Mouse (Mus musculus) right cerebral cortex, adult 18-20 months (tissue): ENCODE data around the gene Dmrtb1.
A peak's percentile ranks its signal among the peaks of the same experiment; 100 is the strongest.

ENCODE experiments used
- DNase-seq: peaks from one replicate; pipeline ENCODE4 v3.0.0; 2022; ENCODE audit warnings: mixed read lengths

The Dmrtb1 gene

DNA sequence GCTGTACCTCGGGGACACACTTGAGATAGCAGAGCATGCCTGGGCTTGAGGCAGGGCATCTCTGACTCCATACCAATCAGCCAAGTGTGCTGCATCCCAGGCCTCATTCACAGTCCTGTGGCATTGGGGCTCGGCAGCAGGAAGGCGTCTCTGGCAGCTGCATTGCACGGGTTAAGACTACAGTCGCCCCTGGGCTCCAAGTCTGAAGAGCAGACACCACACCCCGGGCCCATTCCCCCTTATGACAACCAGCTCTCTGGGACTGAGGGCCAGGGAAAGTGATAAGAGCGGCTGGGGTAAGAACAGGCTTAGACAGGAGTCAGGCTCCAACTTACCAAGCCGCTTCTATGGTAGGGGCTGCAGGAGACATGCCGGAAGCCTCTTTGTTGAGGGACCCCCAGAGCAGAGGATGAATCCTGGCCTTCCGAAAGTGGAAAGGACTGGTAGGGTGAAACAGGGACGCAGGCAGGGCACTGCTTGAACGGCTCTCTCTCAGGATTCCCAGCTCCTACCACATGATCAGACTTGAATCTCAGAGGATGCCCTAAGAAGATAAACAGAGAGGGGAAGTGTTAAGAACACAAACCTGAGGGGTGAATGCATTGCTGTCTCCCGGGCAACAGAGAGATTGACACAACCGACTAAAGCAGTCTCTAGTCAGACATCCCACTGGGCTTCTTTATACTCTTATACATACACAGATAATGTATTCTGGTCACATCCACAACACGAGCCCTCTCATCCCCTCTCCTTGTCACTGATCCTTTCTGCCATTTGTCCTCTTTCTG, 3.5 kb downstream of the Dmrtb1 start:
- no peak for DNase-seq

DNA sequence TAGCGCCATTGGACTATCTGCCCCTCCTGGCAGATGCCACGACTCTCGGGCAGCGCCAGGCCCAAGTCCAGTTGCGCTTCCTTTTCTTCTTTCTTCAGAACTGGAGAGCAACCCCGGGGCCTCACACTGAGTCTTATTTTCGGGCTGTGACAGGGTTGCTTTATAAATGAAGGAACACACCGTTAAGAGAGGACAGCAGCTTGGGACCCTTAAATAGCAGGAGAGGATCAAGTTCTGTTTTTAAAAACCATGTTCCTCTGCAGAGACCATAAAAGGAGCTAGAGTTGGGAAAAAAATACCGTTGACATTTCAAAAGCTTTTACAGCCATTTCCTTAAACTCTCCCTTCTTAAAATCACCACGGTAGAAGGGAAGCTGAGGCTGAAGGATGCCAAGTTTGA, 8.4 kb downstream of the Dmrtb1 start:
- DNase-seq, result no peak

DNA sequence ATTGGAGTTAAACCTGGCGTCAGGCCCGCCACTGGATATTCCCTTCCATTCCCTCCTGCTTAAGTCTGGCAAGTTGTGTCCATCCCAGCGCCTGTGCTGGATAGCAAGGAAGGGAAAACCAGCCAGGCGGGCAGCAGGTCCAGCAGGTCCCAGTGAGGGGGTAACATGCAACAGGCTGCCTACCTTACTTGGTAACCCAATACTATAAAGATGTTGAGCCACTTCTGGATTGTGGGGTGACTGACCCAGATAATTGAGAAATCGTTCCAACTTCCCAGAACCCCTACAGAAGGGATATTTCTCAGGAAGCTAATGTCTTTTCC, 9.7 kb downstream of the Dmrtb1 start:
- DNase-seq, result no peak

DNA sequence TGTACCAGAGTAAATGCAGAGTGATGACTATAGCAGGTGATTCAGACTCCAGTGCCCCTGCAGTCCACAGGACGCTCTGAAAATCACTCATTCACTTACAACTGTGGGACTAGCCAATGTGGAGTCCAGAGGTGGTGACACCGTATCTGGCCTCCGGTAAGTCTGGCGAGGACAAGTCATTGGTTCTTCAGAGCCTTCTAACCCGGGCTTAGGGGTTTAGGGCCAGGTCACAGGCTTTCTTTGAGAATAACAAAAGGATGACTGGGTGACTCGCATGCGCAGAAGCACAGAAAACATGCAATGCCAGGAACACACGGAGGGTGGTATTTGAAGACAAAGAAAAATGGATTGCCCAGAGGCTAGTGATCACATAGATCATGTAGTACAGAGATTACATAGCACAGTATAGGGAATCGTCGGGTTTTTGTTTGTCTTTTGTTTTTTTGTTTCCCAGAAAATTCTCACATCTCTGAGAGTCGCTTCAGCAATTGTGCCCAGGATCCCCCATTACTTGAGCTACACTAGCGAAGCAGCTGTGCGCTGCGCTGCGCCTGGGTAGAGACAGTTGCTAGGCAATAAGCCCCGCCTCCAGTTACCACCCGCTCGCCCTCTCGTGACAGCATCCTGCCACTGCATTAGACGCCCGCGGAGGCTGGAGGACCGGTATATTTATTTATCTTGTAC, 10.2 kb downstream of the Dmrtb1 start:
- DNase-seq, result peak; percentile 84

DNA sequence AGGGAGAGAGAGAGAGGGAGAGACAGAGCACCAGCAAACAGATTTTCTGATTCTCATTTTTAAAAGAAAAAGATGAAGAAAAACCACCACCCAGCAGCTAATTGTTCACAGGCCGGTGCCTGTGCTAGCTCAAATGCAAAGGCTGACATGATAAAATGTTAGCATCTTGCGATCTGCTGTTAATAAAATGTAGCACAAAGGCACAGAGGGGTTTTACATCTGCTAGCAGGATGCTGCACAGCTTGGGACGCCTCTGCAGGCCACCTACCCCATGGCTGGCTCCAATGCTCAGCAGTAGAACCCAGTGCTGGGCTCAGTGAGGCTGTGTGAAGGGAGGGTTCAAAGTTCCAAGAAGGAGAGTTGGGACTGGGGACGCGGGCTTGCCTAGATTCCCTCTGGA, 13.3 kb downstream of the Dmrtb1 start:
- DNase-seq, result no peak

DNA sequence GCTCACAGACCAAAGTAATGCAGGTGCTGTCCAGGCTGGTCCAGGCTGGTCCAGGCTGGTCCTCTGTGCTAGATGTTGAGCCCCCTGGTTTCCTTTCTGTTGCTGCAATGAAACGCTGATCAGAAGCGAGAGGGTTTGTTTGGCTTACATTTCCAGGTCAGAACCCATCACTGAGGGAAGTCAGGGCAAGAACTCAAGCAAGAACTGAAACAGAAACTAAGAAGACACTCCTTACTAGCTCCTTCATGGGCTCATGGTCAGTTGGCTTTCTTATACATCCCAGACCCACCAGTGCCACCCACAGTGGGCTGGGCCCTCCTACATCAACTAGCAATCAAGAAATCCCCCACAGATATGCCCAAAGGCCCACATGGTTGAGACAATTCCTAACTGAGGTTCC, 15.5 kb downstream of the Dmrtb1 start:
- DNase-seq, result no peak

DNA sequence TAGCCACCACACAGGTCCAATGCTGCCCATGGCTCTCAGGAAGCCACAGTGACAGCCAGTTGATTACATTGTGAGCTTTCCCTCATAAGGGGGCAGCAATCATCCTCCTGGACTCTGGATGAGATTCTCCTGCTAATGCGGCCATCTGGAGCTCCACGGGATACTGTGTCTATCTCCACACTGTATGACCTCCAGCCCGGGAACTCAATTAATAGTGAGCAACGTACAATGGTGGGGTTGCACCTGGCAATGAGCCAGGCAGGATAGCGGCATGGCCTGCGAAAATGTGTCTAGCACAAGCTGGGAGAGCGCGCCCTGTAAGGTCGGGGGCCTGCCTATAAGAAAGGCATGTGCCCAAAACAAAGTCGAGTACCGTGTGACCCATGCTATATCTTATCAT, 23.4 kb downstream of the Dmrtb1 start:
- no peak for DNase-seq

DNA sequence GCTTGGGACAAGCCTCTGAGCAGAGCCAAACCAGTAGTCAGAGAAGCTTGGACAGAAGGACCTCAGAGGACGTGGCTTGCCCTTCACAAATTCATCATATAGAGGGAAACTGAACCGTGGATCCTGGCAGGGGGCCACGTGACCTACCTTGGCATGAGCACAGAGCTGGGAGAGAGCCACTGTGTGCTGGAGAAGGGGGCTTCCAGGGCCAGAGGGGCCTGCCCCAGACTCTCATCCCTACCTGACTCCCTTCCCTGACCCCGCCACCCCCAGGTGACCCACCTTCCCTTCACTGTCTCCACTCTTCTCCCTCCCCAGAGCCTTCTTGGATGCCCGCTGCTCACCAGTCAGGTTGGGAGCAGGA, 30.8 kb downstream of the Dmrtb1 start:
- no peak for DNase-seq

DNA sequence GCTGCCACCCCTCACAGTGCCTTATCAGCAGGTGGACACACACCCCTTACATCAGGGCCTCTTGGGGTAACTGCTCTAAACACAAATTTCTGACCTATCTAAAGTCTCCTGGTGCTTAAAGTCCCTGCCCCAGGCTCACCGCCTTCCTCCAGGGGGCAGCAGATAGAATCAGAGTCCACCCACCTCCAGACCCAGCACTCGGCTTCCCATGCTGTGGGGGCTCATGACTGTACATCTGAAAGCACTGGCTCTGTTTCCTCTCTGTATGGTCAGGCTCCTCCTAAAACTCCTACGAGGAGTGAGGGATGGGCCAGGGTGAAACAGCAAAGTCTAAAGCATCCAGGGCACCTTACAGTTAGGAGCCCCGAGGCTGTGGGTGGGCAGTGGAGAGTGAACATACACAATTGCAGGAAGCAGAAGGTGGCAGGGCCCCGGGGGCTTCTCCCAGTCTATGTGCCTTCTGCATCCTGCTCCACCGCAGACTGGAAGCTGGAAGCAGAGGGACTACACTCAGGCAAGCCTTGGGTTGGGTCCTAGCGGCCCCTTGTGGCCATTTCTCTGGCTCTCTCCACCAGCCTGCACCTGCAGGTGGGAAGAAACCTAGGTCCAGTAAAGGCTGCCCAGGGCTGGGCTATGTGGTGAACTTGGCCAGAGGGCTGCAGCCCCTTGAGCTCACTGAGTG, 31.3 kb downstream of the Dmrtb1 start:
- DNase-seq, result peak; percentile 81

DNA sequence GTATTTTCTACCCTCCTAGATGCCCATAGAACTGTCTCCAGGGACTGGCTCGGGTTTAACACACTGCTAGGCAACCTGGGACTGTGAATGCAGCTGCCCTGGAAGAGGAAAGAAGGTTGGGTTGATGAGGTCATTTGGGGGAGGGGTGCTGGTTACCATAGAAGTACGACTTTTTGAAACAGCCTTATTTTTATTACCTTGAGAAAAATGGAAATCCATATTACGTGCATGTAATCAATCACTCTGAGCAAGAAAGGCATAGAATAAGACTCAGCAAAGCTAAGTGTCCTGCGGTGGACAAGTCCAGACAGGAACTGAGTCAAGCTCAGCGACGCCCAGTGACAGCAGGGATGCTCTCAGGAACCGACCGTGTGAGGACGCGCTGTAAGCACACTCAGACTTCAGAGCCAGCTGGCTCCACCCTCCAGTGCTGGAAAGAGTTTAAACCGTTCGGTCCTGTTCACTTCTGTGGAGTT, 33.0 kb downstream of the Dmrtb1 start:
- DNase-seq, result no peak

DNA sequence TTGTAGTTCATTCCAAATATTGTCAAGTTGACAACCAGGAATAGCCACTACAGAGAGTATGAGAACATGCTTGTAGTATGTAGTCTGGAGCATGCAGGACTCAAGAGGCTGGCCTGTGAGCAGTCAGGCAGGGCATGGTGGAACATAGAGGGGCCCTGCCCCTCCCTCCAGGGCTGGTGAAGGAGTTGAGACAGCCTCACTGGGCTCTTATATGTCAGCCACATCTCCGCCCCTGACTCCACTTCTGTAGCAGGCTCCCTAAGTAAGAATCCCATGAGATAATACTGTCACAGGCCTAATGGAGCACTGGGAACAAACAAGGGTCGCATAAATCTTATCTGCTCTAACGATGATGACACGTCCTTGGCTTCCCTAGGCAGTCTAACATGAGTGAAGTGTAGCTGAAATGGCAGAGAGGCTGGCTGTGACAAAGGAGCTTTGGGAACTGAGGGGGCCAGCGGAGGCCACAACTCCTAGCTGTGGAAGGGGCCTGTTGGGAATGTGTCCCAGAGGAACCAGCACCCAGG, 35.0 kb downstream of the Dmrtb1 start:
- no peak for DNase-seq

DNA sequence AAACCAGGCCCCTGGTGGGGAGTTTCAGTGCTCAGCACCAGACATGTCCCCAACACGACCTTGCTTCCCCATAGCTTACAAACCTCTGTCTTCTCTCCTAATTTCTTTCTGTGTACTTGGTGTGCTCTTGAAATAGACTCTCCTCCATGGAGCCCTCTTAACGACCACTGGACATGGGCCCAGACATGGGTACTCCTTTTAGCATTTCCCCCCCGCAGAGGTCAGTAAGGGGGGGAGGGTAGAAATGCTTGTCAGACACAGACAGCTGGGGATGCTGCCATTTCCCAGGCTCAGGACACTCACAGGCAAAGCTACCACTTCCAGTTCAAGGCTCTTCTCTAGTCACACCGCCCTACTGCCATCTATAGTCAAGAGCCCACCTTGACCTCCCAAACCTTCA, 42.4 kb downstream of the Dmrtb1 start:
- no peak for DNase-seq

DNA sequence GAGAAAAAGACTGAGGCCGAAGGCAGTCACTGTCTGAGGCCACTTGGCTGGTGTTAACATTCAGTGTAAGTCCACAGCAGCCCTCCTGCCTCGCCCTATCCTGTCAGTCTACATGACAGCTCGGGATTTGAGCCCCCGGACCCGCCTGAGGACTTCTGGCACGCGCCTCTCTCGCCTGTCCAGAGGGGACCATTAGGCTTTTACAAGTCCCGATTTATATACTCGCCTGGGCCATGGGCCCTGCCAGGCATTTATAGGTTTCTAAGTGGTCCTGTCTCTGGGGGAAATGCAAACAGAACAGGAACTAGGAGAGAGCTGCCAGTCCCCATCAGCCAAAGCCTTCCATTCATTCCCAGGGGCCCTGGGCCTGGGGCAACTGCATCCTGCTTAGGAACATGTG, 45.7 kb downstream of the Dmrtb1 start:
- DNase-seq, result no peak

DNA sequence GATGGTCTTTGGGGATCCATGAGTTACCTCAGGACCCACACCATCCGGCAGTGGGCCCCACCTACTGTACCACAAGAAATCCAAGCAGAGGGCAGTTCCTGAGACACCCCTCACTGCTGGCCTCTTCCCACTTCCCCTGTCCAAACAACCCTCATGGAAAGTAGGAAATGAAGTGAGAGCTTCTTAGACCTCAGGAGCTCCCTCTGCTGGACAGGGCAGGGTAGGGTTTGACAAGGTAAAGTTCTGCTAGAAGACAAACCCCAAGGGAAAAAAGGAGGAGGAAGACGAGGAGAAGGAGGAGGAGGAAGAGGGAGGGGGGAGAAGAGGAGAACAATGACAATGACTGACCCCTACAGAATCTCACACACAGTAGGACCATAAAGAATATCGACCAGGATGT, 46.4 kb downstream of the Dmrtb1 start:
- no peak for DNase-seq

DNA sequence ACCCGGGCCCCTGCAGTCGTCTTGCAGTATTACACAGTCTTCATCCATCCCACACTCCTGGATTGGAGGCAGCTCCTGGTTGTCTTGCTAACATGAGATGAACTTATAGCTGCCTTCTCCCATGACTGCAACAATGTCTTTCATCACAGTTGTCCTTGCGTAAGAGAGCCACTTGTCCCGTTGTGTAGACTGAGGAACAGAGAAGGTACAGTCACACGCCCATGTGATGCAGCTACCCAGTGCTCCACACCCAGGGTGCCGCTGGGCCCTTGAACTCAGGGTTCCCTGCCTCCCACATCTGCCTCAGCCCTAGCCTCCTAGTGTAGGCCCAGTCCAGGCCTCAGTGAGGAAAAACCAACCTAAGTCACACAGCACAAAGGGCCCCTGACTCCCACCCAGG, 47.9 kb downstream of the Dmrtb1 start:
- no peak for DNase-seq

DNA sequence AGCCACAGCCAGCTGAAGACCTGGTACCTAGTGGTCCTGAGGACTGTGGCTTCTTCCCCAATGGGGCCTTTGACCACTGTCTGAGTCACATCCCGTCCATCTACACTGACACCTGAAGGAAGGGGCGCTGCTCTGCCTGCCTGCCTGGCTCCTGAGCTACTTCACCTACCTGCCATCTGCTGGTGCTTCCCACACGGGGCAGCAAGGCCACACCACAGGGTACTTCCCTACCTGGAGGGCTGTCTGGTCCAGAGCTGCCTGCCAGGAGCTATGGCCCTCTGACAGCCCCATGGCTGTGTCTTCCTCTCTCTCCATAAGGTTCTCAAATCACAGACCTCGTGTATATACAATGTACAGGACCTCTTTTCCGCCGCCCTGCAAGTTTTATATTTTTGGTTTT, 49.4 kb downstream of the Dmrtb1 start:
- no peak for DNase-seq

DNA sequence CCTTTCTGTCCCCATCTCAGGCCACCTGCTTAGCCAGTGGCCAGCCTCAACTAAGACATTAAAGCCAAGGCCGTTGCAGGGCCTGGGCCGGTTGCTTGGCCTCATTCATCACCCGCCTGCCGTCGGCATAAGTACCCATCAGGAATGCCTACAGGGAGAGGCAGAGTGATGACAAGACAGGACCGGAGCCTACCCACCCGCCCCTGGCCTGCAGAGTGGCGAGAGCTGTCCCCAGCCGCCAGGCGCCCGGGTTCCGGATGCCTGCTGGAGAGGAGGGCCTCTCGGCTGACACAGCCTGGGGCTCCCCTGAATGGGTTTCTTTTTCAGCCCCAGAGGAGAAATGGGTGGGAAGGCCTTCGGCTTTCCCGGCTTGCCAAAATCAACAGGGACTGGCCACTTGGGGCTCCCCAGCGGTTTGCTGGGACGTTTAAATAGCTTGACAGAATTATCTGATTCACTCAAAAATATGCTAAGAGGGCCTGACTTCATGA, 55.1 kb downstream of the Dmrtb1 start:
- no peak for DNase-seq

DNA sequence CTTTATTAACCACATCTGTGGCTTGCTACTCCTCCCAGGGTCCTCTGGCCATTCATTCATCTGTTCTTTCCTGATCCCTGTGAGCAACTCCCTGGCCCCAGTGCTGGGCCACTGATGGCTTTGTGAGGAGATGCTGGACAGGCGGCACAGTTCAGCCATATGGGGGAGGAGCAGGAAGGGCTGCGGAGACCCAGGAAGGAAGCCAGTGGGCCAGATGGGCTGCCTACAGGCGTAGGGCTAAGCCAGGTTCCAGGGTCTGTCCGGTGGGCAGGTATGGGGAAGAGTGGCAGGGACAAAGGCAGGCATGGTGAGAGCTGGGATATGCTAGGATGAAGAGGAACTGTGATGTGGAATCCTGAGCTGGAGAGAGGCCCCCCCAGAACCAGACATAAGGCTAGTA, 55.8 kb downstream of the Dmrtb1 start:
- DNase-seq, result no peak
